Mouse (Mus musculus): ENCODE measurements around the gene Mphosph6.

Mphosph6 gene

DNA sequence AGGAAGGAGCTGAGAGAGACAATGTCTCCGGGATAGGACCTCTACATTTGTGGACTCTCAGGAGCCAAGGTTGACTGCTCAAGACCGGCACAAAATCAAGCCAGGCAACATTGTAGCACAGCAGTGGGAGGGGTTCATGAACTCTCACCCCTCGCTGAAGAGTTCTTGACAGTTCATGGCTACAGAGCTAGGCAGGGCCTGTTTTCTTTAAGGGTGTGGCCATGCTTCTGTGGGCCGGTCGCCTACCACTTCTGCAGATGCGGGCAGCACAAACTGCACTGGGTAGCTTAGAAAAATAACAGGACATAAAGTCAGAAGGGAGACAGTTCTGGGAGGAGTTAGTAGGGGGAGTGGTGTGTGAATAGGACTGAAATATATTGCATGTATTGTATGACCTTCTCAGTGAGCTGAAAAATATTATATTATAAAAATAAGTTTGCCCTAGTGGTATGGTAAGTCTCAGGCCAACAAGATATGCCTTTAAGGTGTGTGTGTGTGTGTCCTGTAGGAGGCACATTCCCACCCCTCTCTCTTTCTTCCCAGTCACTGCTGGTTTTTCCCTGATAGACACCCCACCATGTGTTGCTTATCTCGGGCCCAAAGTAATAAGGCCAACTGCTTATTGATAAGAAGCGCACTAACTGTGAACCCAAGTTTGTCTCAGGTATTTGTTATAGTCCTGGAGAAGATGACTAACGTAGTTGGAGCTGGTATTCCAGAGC is 30.5 kb downstream of the Mphosph6 start:
- DNase-seq (ENCODE audit: inconsistent age in 2 of 2, low spot score in 1 of 2) = no peak

DNA sequence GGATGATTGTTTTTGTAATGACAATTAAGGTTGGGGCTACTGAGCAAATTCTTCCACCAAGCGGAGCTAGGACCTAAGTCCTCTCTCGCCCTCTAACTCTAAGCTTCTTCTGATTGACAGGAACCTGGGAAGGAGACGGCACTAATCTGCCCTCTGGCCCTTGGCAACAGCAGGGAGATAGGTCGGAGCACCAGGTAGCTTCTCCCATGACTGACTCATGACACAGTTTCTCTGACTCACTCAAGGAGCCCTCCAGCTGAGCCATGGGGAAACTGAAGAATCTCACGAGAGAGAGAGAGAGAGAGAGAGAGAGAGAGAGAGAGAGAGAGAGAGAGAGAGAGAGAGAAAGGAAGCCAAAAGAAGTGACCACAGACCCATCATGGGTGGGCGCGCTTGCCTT is 32.8 kb downstream of the Mphosph6 start:
- DNase-seq (ENCODE audit: inconsistent age in 2 of 2, low spot score in 1 of 2) = no peak

GRCm38 (mm10) chr8:117765947-117766346 is 35.8 kb downstream of the Mphosph6 start:
- DNase-seq (ENCODE audit: inconsistent age in 2 of 2, low spot score in 1 of 2) = no peak

DNA sequence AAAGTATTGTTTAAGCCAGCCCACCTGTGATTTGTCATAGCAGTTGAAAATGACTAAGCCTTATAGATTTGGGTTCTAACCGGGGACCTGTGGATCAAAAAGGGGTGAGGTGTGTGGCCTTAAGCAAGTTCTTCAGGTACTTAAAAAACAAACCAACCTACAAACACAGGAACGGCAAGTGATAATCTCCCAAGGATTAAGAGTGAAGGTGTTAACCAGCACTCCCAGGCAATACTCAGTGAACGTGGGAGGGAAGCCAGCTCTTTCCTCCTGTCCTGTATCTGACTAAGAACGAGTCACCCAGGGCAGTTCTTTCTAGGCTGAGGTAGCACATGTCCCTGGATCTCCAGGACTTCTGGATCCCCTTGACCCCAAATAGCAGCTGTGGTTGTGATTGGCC is 37.1 kb downstream of the Mphosph6 start:
- DNase-seq (ENCODE audit: inconsistent age in 2 of 2, low spot score in 1 of 2) = no peak

DNA sequence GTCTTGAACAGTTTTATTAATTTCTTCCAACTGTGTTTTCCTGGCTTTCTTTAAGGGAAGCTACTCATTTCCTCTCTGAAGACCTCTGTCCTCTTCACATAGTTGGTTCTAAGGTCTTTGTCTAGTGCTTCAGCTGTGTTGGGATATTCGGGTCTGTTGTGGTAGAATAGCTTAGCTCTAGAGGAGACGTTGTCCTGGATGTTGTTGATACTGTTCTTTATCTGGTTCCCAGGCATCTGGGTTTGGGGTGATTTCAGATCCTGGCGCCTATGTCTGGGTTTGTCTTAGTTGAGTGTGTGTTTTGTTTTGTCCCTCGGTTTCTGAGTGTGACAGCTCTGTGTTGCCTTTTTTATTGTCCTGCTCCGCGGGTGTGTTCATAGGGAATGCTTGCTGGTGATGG is 39.0 kb downstream of the Mphosph6 start:
- DNase-seq (ENCODE audit: inconsistent age in 2 of 2, low spot score in 1 of 2) = no peak

GRCm38 (mm10) chr8:117757900-117758299 is 43.8 kb downstream of the Mphosph6 start:
- DNase-seq (ENCODE audit: inconsistent age in 2 of 2, low spot score in 1 of 2) = no peak

DNA sequence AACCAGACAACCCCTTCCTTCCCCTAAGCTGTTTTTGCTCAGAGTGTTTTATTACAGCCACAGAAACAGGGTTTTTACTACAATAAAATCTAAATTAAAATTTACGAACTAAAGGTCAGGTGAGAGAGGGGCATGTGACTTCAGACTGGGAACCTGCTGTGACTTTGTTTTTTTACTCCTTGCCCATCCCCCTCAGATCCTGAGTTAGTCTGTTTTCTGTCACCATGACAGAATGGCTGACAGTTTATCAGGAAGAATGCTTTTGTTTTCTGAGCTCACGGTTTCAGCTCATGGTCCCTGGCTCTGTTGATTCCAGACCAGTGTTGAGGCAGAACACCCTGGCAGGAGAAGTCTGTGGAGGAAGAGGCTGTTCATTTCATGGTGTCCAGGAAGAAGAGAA is 52.3 kb downstream of the Mphosph6 start:
- no peak for DNase-seq (ENCODE audit: inconsistent age in 2 of 2, low spot score in 1 of 2)

- DNase-seq (ENCODE audit: inconsistent age in 2 of 2, low spot score in 1 of 2) = no peak
Measured at GRCm38 (mm10) chr8:117747886-117748730, 53.6 kb downstream of the Mphosph6 start.

GRCm38 (mm10) chr8:117747428-117747827 is 54.3 kb downstream of the Mphosph6 start:
- no peak for DNase-seq (ENCODE audit: inconsistent age in 2 of 2, low spot score in 1 of 2)

DNA sequence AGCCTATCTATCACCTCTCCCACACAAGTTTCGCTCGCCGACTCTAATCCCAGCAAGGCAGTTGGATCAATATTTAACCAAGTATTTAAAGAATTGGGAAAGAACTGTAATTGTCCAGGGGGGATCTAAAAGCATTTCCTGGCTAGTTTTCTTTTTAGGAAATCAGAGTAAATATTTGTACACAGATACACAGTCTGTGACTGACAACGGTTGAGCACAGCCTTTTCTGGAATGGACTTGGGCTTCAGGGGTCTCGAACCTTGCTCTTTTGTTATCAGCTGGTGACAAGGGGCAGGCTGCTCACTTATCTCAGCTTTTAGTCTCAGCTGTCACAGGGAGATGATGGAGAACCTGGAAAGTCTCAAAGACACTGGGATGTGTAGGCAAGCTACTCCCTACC is 55.1 kb downstream of the Mphosph6 start:
- no peak for DNase-seq (ENCODE audit: inconsistent age in 2 of 2, low spot score in 1 of 2)

DNA sequence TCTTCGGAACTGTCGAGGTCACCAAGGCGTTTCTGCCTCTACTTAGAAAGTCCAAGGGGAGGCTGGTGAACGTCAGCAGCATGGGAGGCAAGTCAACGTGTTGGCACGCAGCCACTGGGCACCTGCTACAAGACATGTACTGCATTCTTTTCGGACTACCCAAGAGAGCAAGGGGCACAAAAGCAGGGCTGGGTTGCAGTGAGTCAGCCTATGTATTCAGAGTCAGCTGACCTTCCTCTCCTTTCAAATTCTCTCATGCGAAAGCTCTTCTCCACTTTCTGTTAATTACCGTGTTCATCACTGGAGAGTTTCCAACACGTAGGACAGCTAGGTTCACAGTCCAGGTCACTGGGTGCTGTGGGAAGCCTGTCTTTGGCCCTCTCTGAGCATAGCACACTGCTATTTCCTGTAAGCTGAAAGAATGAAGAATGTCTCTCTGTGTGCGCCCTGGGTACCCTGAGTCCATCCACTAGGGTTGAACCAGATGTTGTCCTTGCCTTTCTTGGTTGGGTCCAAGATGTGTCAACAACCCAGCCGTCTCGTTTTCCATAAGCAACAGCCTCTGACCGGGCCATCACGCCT is 59.2 kb downstream of the Mphosph6 start:
- DNase-seq (ENCODE audit: inconsistent age in 2 of 2, low spot score in 1 of 2) = no peak
